Mouse (Mus musculus) forebrain, embryonic 16.5 days (tissue): ENCODE results near the gene Trim38. TPM values are rescaled to one million over a fixed set of nuclear protein-coding genes. Genes with fewer than 3 reads are reported as not detected.
A peak's percentile ranks its signal among the peaks of the same experiment; 100 is the strongest.
"Not testable (repeated sequence)": the region's sequence is repeated elsewhere in the genome, so short reads cannot be mapped to it uniquely, and the experiment has no call there.

ENCODE experiments used
- ATAC-seq: fragments of 200-750 bp; cut with Nextera tagmentation; 2 replicates; pipeline ENCODE4 v1.8.0; 2017; ENCODE audit warnings: mild to moderate bottlenecking, moderate library complexity
- H3K27ac ChIP-seq: fragments of 300-500 bp; sonication (generic); 2 replicates; pipeline ENCODE4 v1.5.1; 2014; ENCODE audit warnings: low read length, control low read depth
- H3K27me3 ChIP-seq: fragments of 300-500 bp; sonication (generic); replicated peaks from 2 replicates; pipeline ENCODE4 v1.6.1; 2014; ENCODE audit warnings: low read length; ENCODE audit not compliant: control insufficient read depth, insufficient read depth
- H3K36me3 ChIP-seq: fragments of 300-500 bp; sonication (generic); 2 replicates; pipeline ENCODE4 v1.6.1; 2014; ENCODE audit not compliant: control insufficient read depth, insufficient read depth
- H3K4me1 ChIP-seq: fragments of 300-500 bp; sonication (generic); replicated peaks from 2 replicates; pipeline ENCODE4 v1.6.1; 2014; ENCODE audit warnings: low read length; ENCODE audit not compliant: control insufficient read depth, insufficient read depth
- H3K4me2 ChIP-seq: fragments of 300-500 bp; sonication (generic); 2 replicates; pipeline ENCODE4 v1.6.1; 2014; ENCODE audit warnings: mild to moderate bottlenecking, low read length, control low read depth
- H3K4me3 ChIP-seq: fragments of 300-500 bp; sonication (generic); replicated peaks from 2 replicates; pipeline ENCODE4 v1.5.1; 2014; ENCODE audit warnings: mild to moderate bottlenecking, low read length, control low read depth
- H3K9ac ChIP-seq: fragments of 300-500 bp; sonication (generic); replicated peaks from 2 replicates; pipeline ENCODE4 v1.6.1; 2014; ENCODE audit warnings: low read depth, low read length, control low read depth
- H3K9me3 ChIP-seq: fragments of 300-500 bp; sonication (generic); 2 replicates; pipeline ENCODE4 v1.6.1; 2016; ENCODE audit warnings: low read length; ENCODE audit not compliant: control insufficient read depth
- whole genome bisulfite sequencing: fragments of 180-500 bp; shearing (Covaris S2); extraction: QIAGEN DNeasy Blood & Tissue Kit; methylation state at CpG from one replicate; pipeline ENCODE4 v1.1.7; 2014; 5-methylcytosine and 5-hydroxymethylcytosine counted together
- polyA plus RNA-seq: library from polyadenylated mRNA; unstranded; fragments of >200 nt; fragmentation: Nextera tagmentation; extraction: Ambion mirVana; gene quantifications from 2 replicates; pipeline ENCODE4 v1.2.1, GENCODE M21; 2015

Trim38 gene
- polyA plus RNA-seq, 1 experiment from 2014 or later, result not detected

- Histone ChIP-seq H3K27me3 (no peaks in the 10 kb centered on the region), H3K4me1 (peaks cover 30% of the 10 kb centered on the region), H3K27ac (no peak overlapping the region; the same call in 1 of the 2 replicates), H3K9ac (no peak overlapping the region), H3K36me3 (no peaks in the 10 kb centered on the region), H3K4me3 (no peak overlapping the region; the same call in 1 of the 2 replicates), H3K9me3 (no peaks in the 10 kb centered on the region), H3K4me2 (peak overlapping the region; percentile 94)
- no peak for ATAC-seq
- 76% methylated on average over 1 of the region's 1 CpGs for WGBS
Observed at GRCm38 (mm10) chr13:23759916-23760239, 9.8 kb upstream of the Trim38 start.

- whole genome bisulfite sequencing, result 1% methylated on average over 19 of the region's 27 CpGs
- Histone ChIP-seq H3K27me3 (no peaks in the 10 kb centered on the region), H3K36me3 (no peaks in the 10 kb centered on the region), H3K27ac (peak overlapping the region; percentile 86), H3K9ac (peak overlapping the region; percentile 57), H3K9me3 (no peaks in the 10 kb centered on the region), H3K4me3 (peak overlapping the region; percentile 51), H3K4me2 (peak overlapping the region; percentile 94), H3K4me1 (peaks cover 30% of the 10 kb centered on the region)
- peak; percentile 23 for ATAC-seq
Observed at GRCm38 (mm10) chr13:23760240-23760971, 9.3 kb upstream of the Trim38 start.

GRCm38 (mm10) chr13:23760972-23761864 is 8.5 kb upstream of the Trim38 start, which contains the start of gene Hist1h4a:
Gene Hist1h4a, minus strand, starts transcription at chr13:23761230.
- H3K36me3 ChIP-seq, result no peaks in the 10 kb centered on the region
- ATAC-seq, result peak; percentile 71
- peak within 1 kb of the TSS; percentile 51 for H3K4me3 ChIP-seq
- peak within 1 kb of the TSS; percentile 86 for H3K27ac ChIP-seq
- peak within 1 kb of the TSS; percentile 57 for H3K9ac ChIP-seq
- peaks cover 30% of the 10 kb centered on the region for H3K4me1 ChIP-seq
- no peaks in the 10 kb centered on the region for H3K27me3 ChIP-seq
- under 1% methylated on average over 64 of the region's 72 CpGs for WGBS
- peak within 1 kb of the TSS; percentile 94 for H3K4me2 ChIP-seq
- no peaks in the 10 kb centered on the region for H3K9me3 ChIP-seq

- not testable (repeated sequence) for H3K9me3 ChIP-seq, H3K27me3 ChIP-seq, H3K36me3 ChIP-seq
- peak within 1 kb of the TSS; percentile 94 for H3K4me2 ChIP-seq
- peaks cover 30% of the 10 kb centered on the region for H3K4me1 ChIP-seq
- peak within 1 kb of the TSS; percentile 63 for H3K4me3 ChIP-seq
- WGBS, result under 1% methylated on average over 31 of the region's 52 CpGs
- peak within 1 kb of the TSS; percentile 46 for H3K9ac ChIP-seq
- ATAC-seq, result peak; percentile 67
- peak within 1 kb of the TSS; percentile 84 for H3K27ac ChIP-seq
Observed at GRCm38 (mm10) chr13:23761871-23762821, 7.6 kb upstream of the Trim38 start, which contains the start of gene Hist1h3a. Gene Hist1h3a, minus strand, starts transcription at chr13:23762386.

GRCm38 (mm10) chr13:23763242-23763585 is 6.5 kb upstream of the Trim38 start:
- under 1% methylated on average over 10 of the region's 10 CpGs for WGBS
- Histone ChIP-seq H3K4me3 (peak overlapping the region; percentile 63), H3K4me2 (peak overlapping the region; percentile 94), H3K4me1 (peaks cover 25% of the 10 kb centered on the region), H3K27me3 (no peaks in the 10 kb centered on the region), H3K27ac (peak overlapping the region; percentile 84), H3K36me3 (no peaks in the 10 kb centered on the region), H3K9me3 (no peaks in the 10 kb centered on the region), H3K9ac (peak overlapping the region; percentile 37; the same call in 1 of the 2 replicates)
- ATAC-seq, result no peak

- Histone ChIP-seq H3K4me2 (peak within 1 kb of the TSS; percentile 94), H3K27ac (peak within 1 kb of the TSS; percentile 84), H3K27me3 (no peaks in the 10 kb centered on the region), H3K36me3 (no peaks in the 10 kb centered on the region), H3K9ac (peak within 1 kb of the TSS; percentile 66), H3K9me3 (no peaks in the 10 kb centered on the region), H3K4me3 (peak within 1 kb of the TSS; percentile 63), H3K4me1 (peaks cover 25% of the 10 kb centered on the region)
- WGBS, result 2% methylated on average over 34 of the region's 34 CpGs
- peak; percentile 72 for ATAC-seq
Observed at GRCm38 (mm10) chr13:23763586-23764323, 6.0 kb upstream of the Trim38 start, which contains the start of gene Hist1h1a. Gene Hist1h1a, plus strand, starts transcription at chr13:23763666.

GRCm38 (mm10) chr13:23764324-23765171 is 5.2 kb upstream of the Trim38 start:
- 32% methylated on average over 12 of the region's 12 CpGs for WGBS
- no peak for ATAC-seq
- Histone ChIP-seq H3K27me3 (no peaks in the 10 kb centered on the region), H3K4me2 (peak overlapping the region; percentile 94), H3K4me3 (peak overlapping the region; percentile 63), H3K4me1 (peaks cover 25% of the 10 kb centered on the region), H3K36me3 (no peaks in the 10 kb centered on the region), H3K9me3 (no peaks in the 10 kb centered on the region), H3K27ac (peak overlapping the region; percentile 84), H3K9ac (peak overlapping the region; percentile 66)

GRCm38 (mm10) chr13:23765172-23765513 is 4.6 kb upstream of the Trim38 start:
- no peak for ATAC-seq
- Histone ChIP-seq H3K9ac (no peak overlapping the region), H3K27me3 (no peaks in the 10 kb centered on the region), H3K4me1 (peaks cover 22% of the 10 kb centered on the region), H3K4me3 (no peak overlapping the region), H3K4me2 (no peak overlapping the region), H3K27ac (no peak overlapping the region), H3K36me3 (no peaks in the 10 kb centered on the region), H3K9me3 (no peaks in the 10 kb centered on the region)
- 59% methylated on average over 1 of the region's 1 CpGs for WGBS
